Mouse (Mus musculus): ENCODE measurements at regions not wholly inside any gene's neighbourhood (a gene's known extent, or its start where the extent isn't known, plus 50 kb on each side); places are given as distances from the start of the nearest gene placed in this dataset.

GRCm38 (mm10) chr2:74209421-74209917 lies 298.3 kb upstream of the Atp5g3 start:
- H3K4me2 ChIP-seq (ENCODE audit: low read depth, low read length) = no peak overlapping the region
- TF ChIP-seq CTCF (IDR thresholded peaks at IDR 0.05; ENCODE audit: low read depth) = no peak
- TF ChIP-seq EP300 (IDR thresholded peaks at IDR 0.05; ENCODE audit: low read depth) = no peak
- WGBS = 82% methylated on average over 3 of the region's 3 CpGs
- H3K4me3 ChIP-seq (ENCODE audit: low read depth, low read length) = no peak overlapping the region
- no peaks in the 10 kb centered on the region for H3K27me3 ChIP-seq (ENCODE audit: control insufficient read depth, insufficient read depth, low read length)
- ATAC-seq (ENCODE audit: insufficient read depth, low read depth) (no peak), DNase-seq (ENCODE audit: low spot score) (no peak)
- H3K9me3 ChIP-seq (replicated peaks; ENCODE audit: control insufficient read depth, low read length) = no peaks in the 10 kb centered on the region
- H3K27ac ChIP-seq (ENCODE audit: low read depth) = no peak overlapping the region
- H3K9ac ChIP-seq (replicated peaks; ENCODE audit: low read depth, low read length) = no peak overlapping the region
- no peaks in the 10 kb centered on the region for H3K4me1 ChIP-seq (ENCODE audit: control insufficient read depth, insufficient read depth)
- no peaks in the 10 kb centered on the region for H3K36me3 ChIP-seq (replicated peaks; ENCODE audit: control insufficient read depth, insufficient read depth, low read length)

- H3K27ac ChIP-seq (ENCODE audit: low read depth) = no peak overlapping the region
- H3K9ac ChIP-seq (replicated peaks; ENCODE audit: low read depth, low read length) = no peak overlapping the region
- H3K4me3 ChIP-seq (ENCODE audit: low read depth, low read length) = no peak overlapping the region
- no peaks in the 10 kb centered on the region for H3K9me3 ChIP-seq (replicated peaks; ENCODE audit: control insufficient read depth, low read length)
- ATAC-seq (ENCODE audit: insufficient read depth, low read depth) (no peak), DNase-seq (ENCODE audit: low spot score) (no peak)
- WGBS = 17% methylated on average over 10 of the region's 10 CpGs
- no peak overlapping the region for H3K4me2 ChIP-seq (ENCODE audit: low read depth, low read length)
- no peaks in the 10 kb centered on the region for H3K36me3 ChIP-seq (replicated peaks; ENCODE audit: control insufficient read depth, insufficient read depth, low read length)
- no peaks in the 10 kb centered on the region for H3K4me1 ChIP-seq (ENCODE audit: control insufficient read depth, insufficient read depth)
- H3K27me3 ChIP-seq (ENCODE audit: control insufficient read depth, insufficient read depth, low read length) = no peaks in the 10 kb centered on the region
- TF ChIP-seq CTCF (IDR thresholded peaks at IDR 0.05; ENCODE audit: low read depth) = no peak
- no peak for TF ChIP-seq EP300 (IDR thresholded peaks at IDR 0.05; ENCODE audit: low read depth)
Observed at GRCm38 (mm10) chr2:74207440-74207839, 296.3 kb upstream of the Atp5g3 start.

DNA sequence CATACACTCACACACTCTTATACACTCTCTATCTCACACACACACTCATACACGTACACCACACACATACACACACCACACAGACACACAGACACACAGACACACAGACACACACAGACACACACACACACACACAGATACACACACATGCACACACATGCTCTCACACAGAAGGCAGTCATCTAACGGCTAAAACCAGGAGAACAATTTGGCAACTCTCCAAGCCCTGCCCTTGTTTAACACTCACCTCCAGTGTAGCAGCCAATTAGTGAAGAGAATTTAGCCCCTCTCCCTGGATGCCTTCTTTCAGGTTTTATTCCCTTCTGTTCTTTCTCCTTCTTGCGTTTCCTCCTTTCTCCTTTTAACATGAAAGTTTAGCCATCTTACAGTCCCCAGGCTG lies 291.6 kb upstream of the Atp5g3 start:
- WGBS = 60% methylated on average over 3 of the region's 3 CpGs
- ATAC-seq (ENCODE audit: insufficient read depth, low read depth) (no peak), DNase-seq (ENCODE audit: low spot score) (no peak)
- no peak overlapping the region for H3K27ac ChIP-seq (ENCODE audit: low read depth)
- H3K36me3 ChIP-seq (replicated peaks; ENCODE audit: control insufficient read depth, insufficient read depth, low read length) = no peaks in the 10 kb centered on the region
- TF ChIP-seq CTCF (IDR thresholded peaks at IDR 0.05; ENCODE audit: low read depth) (no peak), EP300 (IDR thresholded peaks at IDR 0.05; ENCODE audit: low read depth) (no peak)
- no peaks in the 10 kb centered on the region for H3K27me3 ChIP-seq (ENCODE audit: control insufficient read depth, insufficient read depth, low read length)
- no peaks in the 10 kb centered on the region for H3K9me3 ChIP-seq (replicated peaks; ENCODE audit: control insufficient read depth, low read length)
- H3K4me1 ChIP-seq (ENCODE audit: control insufficient read depth, insufficient read depth) = peaks cover 3% of the 10 kb centered on the region; the same call in 1 of the 2 replicates
- no peak overlapping the region for H3K9ac ChIP-seq (replicated peaks; ENCODE audit: low read depth, low read length)
- H3K4me2 ChIP-seq (ENCODE audit: low read depth, low read length) = no peak overlapping the region
- no peak overlapping the region for H3K4me3 ChIP-seq (ENCODE audit: low read depth, low read length)

DNA sequence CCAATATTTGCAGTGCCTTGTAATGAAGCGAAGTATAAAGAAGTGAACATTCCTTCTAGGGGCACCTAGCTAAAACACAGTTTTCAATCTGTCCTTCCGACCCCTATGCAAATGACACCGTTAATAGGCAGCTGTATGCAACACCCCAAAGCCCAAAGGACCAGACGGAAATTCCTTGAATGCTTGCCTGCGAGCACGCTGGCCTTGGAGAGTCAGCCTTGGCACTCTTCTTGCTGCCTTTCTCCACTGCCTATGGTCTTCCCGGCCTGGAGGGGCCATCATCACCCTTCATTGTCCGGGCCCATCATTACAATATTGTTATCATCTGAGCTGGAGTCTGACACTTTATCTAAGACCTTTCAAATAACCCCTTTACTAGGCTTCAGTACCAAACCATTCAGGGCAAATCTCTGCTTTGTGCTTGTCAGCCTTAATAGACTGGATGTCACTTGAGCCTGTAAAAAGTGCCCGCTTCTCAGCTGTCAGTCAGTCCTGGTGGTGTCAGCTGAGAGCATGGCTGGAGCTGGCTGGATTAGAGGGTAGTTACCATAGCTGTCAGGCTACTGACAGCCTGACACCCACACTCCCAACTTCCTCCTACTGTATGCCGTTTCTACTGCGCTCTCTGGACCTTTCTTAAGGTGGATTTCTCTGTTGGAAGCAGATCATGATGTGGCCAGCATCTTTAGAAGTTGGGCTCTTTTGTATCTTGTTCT lies 290.6 kb upstream of the Atp5g3 start:
- WGBS = 18% methylated on average over 11 of the region's 11 CpGs
- Histone ChIP-seq H3K9me3 (replicated peaks; ENCODE audit: control insufficient read depth, low read length) (no peaks in the 10 kb centered on the region), H3K27me3 (ENCODE audit: control insufficient read depth, insufficient read depth, low read length) (no peaks in the 10 kb centered on the region), H3K4me2 (ENCODE audit: low read depth, low read length) (peak overlapping the region; percentile 22), H3K36me3 (replicated peaks; ENCODE audit: control insufficient read depth, insufficient read depth, low read length) (no peaks in the 10 kb centered on the region), H3K27ac (ENCODE audit: low read depth) (no peak overlapping the region), H3K9ac (replicated peaks; ENCODE audit: low read depth, low read length) (no peak overlapping the region), H3K4me3 (ENCODE audit: low read depth, low read length) (no peak overlapping the region), H3K4me1 (ENCODE audit: control insufficient read depth, insufficient read depth) (peaks cover 3% of the 10 kb centered on the region; the same call in 1 of the 2 replicates)
- no peak for DNase-seq (ENCODE audit: low spot score)
- ATAC-seq (ENCODE audit: insufficient read depth, low read depth) = no peak
- TF ChIP-seq CTCF (IDR thresholded peaks at IDR 0.05; ENCODE audit: low read depth) (no peak), EP300 (IDR thresholded peaks at IDR 0.05; ENCODE audit: low read depth) (no peak)

DNA sequence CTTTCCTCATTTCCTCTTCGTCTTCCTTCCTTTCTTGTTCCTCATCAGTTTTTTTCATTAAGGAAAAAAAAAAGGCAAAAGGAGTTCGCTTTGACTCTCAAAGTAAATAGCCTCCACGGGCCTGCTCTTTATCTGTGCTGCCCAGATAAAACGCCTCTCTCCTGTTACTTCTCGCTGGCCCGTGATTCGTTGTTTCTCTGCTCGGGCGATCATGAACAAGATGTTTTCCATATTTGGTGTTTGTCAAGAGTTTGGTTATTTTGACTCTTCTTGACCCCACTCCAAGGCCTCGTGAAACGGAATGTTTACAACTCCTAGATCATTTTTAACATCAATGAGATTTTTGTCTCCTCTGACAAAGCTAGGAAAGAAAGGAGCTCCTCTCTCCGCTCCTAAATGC lies 288.4 kb upstream of the Atp5g3 start:
- 17% methylated on average over 12 of the region's 12 CpGs for WGBS

More for the DNA sequence above, 288.4 kb upstream of the Atp5g3 start:
- DNase-seq (ENCODE audit: low spot score) = no peak
- Histone ChIP-seq H3K4me1 (ENCODE audit: control insufficient read depth, insufficient read depth) (peaks cover 3% of the 10 kb centered on the region; the same call in 1 of the 2 replicates), H3K27me3 (ENCODE audit: control insufficient read depth, insufficient read depth, low read length) (no peaks in the 10 kb centered on the region), H3K4me3 (ENCODE audit: low read depth, low read length) (no peak overlapping the region), H3K4me2 (ENCODE audit: low read depth, low read length) (no peak overlapping the region), H3K9ac (replicated peaks; ENCODE audit: low read depth, low read length) (no peak overlapping the region), H3K9me3 (replicated peaks; ENCODE audit: control insufficient read depth, low read length) (no peaks in the 10 kb centered on the region), H3K27ac (ENCODE audit: low read depth) (no peak overlapping the region), H3K36me3 (replicated peaks; ENCODE audit: control insufficient read depth, insufficient read depth, low read length) (no peaks in the 10 kb centered on the region)
- no peak for ATAC-seq (ENCODE audit: insufficient read depth, low read depth)
- no peak for TF ChIP-seq CTCF (IDR thresholded peaks at IDR 0.05; ENCODE audit: low read depth)
- TF ChIP-seq EP300 (IDR thresholded peaks at IDR 0.05; ENCODE audit: low read depth) = no peak

Data from heart, postnatal 0 days (tissue).